In the genomic region with DNA sequence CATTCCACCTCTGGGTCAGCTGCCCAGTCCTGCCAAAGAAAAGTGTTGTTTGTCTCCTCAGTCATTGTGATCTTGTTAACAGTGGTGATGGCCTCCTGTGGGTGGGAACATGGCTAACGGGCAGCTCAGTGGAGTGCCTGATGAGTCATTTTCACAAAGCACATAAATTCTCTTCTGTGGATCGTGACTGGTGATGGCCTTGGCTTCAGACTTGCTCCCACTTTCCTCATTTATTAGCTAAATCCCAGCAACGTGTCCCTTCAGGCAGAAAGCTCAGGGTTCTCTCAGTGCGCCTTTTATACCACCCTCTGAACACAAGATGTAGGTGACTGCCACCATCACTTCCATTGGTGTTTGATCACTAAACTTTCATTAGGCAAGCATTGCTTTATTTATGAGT, we compare ENCODE assay signal across 14 mouse cellular contexts.
"Had no signal": no experiment of that assay in that cellular context is flagged by ENCODE, and none has a peak within 500 bp of the region (broad histone marks: within the 10 kb centered on the region; RNA-seq: fewer than 3 reads in every experiment).

No protein-coding gene starts in this region.

- DNase-seq: kidney, postnatal 10 days; kidney, postnatal 4 days; lung, embryonic 14.5 days; lung, postnatal 10 days; lung, postnatal 4 days; midbrain, embryonic 14.5 days; right cerebral cortex, adult 18-20 months; right cerebral cortex, postnatal 25 days; thymus, postnatal 4 days had no signal

- H3K27ac ChIP-seq: layer of hippocampus, adult 2 months; limb, embryonic 10.5 days; liver, embryonic 15.5 days; midbrain, embryonic 10.5 days; neural tube, embryonic 13.5 days had no signal

- H3K4me3 ChIP-seq: layer of hippocampus, adult 2 months; limb, embryonic 10.5 days; liver, embryonic 15.5 days; midbrain, embryonic 10.5 days; neural tube, embryonic 13.5 days had no signal

- H3K4me1 ChIP-seq: limb, embryonic 10.5 days; liver, embryonic 15.5 days; midbrain, embryonic 10.5 days; neural tube, embryonic 13.5 days had no signal
